Mouse (Mus musculus): ENCODE measurements at regions not wholly inside any gene's neighbourhood (a gene's known extent, or its start where the extent isn't known, plus 50 kb on each side); places are given as distances from the start of the nearest gene placed in this dataset.
"Not testable (repeated sequence)": the region's sequence is repeated elsewhere in the genome, so short reads cannot be mapped to it uniquely, and the experiment has no call there.

GRCm38 (mm10) chr2:107869304-107869958 lies 579.0 kb downstream of the Kcna4 start:
- peak in 1 of 2 experiments; percentile 27 for DNase-seq (ENCODE audit: low spot score in 2 of 2)

- DNase-seq (ENCODE audit: low spot score in 2 of 2): no peak
Measured at GRCm38 (mm10) chr2:107879663-107880062, 589.2 kb downstream of the Kcna4 start.

GRCm38 (mm10) chr2:107886063-107886762 lies 595.8 kb downstream of the Kcna4 start:
- DNase-seq (ENCODE audit: low spot score in 2 of 2): no peak

GRCm38 (mm10) chr2:107888245-107888644 lies 597.8 kb downstream of the Kcna4 start:
- DNase-seq (ENCODE audit: low spot score in 2 of 2): no peak

GRCm38 (mm10) chr2:107925116-107925515 lies 634.7 kb downstream of the Kcna4 start:
- no peak for DNase-seq (ENCODE audit: low spot score in 2 of 2)

GRCm38 (mm10) chr2:107926606-107927005 lies 636.2 kb downstream of the Kcna4 start:
- DNase-seq (ENCODE audit: low spot score in 2 of 2): no peak

GRCm38 (mm10) chr2:107935336-107935735 lies 644.9 kb downstream of the Kcna4 start:
- no peak for DNase-seq (ENCODE audit: low spot score in 2 of 2)

GRCm38 (mm10) chr2:107935775-107936174 lies 645.3 kb downstream of the Kcna4 start:
- DNase-seq (ENCODE audit: low spot score in 2 of 2): no peak

- DNase-seq (ENCODE audit: low spot score in 2 of 2): no peak
Measured at GRCm38 (mm10) chr2:107941374-107941773, 650.9 kb downstream of the Kcna4 start.

GRCm38 (mm10) chr2:107945837-107946451 lies 655.5 kb downstream of the Kcna4 start:
- peak; percentile 21 to 49 for DNase-seq (ENCODE audit: low spot score in 2 of 2)

GRCm38 (mm10) chr2:107955608-107956127 lies 665.2 kb downstream of the Kcna4 start:
- DNase-seq (ENCODE audit: low spot score in 2 of 2): not testable (repeated sequence)

- not testable (repeated sequence) for DNase-seq (ENCODE audit: low spot score in 2 of 2)
Measured at GRCm38 (mm10) chr2:107963921-107964320, 673.5 kb downstream of the Kcna4 start.

- DNase-seq (ENCODE audit: low spot score in 2 of 2): no peak
Measured at GRCm38 (mm10) chr2:107964841-107965240, 674.4 kb downstream of the Kcna4 start.

- no peak for DNase-seq (ENCODE audit: low spot score in 2 of 2)
Measured at GRCm38 (mm10) chr2:107965336-107966306, 675.2 kb downstream of the Kcna4 start.

GRCm38 (mm10) chr2:107968526-107968925 lies 678.1 kb downstream of the Kcna4 start:
- DNase-seq (ENCODE audit: low spot score in 2 of 2): peak in 1 of 2 experiments; percentile 24

GRCm38 (mm10) chr2:107969526-107969925 lies 679.1 kb downstream of the Kcna4 start:
- no peak for DNase-seq (ENCODE audit: low spot score in 2 of 2)

- peak in 1 of 2 experiments; percentile 21 for DNase-seq (ENCODE audit: low spot score in 2 of 2)
Measured at GRCm38 (mm10) chr2:107973528-107973927, 683.1 kb downstream of the Kcna4 start.

- no peak for DNase-seq (ENCODE audit: low spot score in 2 of 2)
Measured at GRCm38 (mm10) chr2:107994831-107995230, 704.4 kb downstream of the Kcna4 start.

GRCm38 (mm10) chr2:108011534-108011933 lies 721.1 kb downstream of the Kcna4 start:
- no peak for DNase-seq (ENCODE audit: low spot score in 2 of 2)

- no peak for DNase-seq (ENCODE audit: low spot score in 2 of 2)
Measured at GRCm38 (mm10) chr2:108023206-108023605, 732.8 kb downstream of the Kcna4 start.

GRCm38 (mm10) chr2:108030657-108031056 lies 740.2 kb downstream of the Kcna4 start:
- no peak for DNase-seq (ENCODE audit: low spot score in 2 of 2)
